Mouse (Mus musculus): ENCODE data around the gene Fancf. TPM values are rescaled to one million over a fixed set of nuclear protein-coding genes. Genes with fewer than 3 reads are reported as not detected.

Gene Fancf
- polyA plus RNA-seq, 1 experiment, result 6.8 TPM

DNA sequence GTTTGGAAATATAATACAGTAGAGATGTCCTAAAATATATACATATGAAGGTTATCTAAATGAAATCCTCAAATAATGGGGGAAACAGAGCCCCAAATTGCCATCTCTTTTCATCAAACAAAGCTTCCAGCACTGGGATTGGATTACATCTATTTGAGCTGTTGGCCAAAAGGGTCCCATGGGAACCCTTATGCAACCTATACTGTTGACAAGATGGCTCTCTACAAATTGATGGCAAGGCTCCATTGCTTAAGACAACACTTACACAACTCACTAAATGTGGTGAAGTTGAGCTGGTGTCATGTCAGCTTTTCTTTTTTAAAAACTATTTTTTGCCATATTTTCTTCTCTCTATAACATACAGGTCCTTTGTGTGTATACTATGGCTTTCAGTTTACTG is 14.2 kb upstream of the Fancf start:
- Histone ChIP-seq H3K4me1 (ENCODE audit: control insufficient read depth, insufficient read depth, low read length) (peaks cover 3% of the 10 kb centered on the region), H3K36me3 (ENCODE audit: control insufficient read depth, insufficient read depth, low read length, poor library complexity, severe bottlenecking) (no peaks in the 10 kb centered on the region), H3K27me3 (ENCODE audit: control insufficient read depth, insufficient read depth, low read length, poor library complexity, severe bottlenecking) (no peaks in the 10 kb centered on the region), H3K27ac (ENCODE audit: insufficient read depth, low read length) (no peak overlapping the region), H3K9ac (ENCODE audit: low read depth, poor library complexity, severe bottlenecking) (no peak overlapping the region), H3K9me3 (replicated peaks; ENCODE audit: control insufficient read depth, insufficient read depth, low read length, poor library complexity, severe bottlenecking) (no peaks in the 10 kb centered on the region), H3K4me3 (ENCODE audit: low read depth, low read length) (no peak overlapping the region)
- no peak for TF ChIP-seq EP300 (IDR thresholded peaks at IDR 0.05; ENCODE audit: insufficient read depth, low read depth, low read length)
- no peak for TF ChIP-seq CTCF (IDR thresholded peaks at IDR 0.05; ENCODE audit: low read depth, low read length)
- TF ChIP-seq POLR2A (IDR thresholded peaks at IDR 0.05; ENCODE audit: insufficient read depth, low read length), result no peak

DNA sequence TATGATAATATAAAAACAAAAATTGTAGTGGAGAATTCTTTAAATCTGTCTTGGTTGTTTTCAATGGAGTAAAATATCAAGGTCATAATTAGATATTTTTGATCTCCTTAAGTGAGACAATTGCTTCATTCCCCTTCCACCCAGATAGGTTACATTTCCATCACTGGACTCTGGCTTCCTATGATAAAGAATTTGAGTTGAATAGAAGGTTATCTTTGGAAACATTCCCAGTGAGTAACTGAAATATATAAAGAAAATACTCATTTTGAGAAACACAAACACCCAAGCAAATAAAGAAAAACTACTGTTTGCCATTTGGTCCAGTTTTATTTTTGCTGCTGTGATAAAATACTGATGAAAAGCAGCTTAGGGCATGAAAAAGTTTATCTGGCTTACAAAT is 10.5 kb upstream of the Fancf start:
- no peaks in the 10 kb centered on the region for H3K4me1 ChIP-seq (ENCODE audit: control insufficient read depth, insufficient read depth, low read length)
- TF ChIP-seq CTCF (IDR thresholded peaks at IDR 0.05; ENCODE audit: low read depth, low read length), result no peak
- TF ChIP-seq POLR2A (IDR thresholded peaks at IDR 0.05; ENCODE audit: insufficient read depth, low read length), result no peak
- TF ChIP-seq EP300 (IDR thresholded peaks at IDR 0.05; ENCODE audit: insufficient read depth, low read depth, low read length), result no peak
- H3K27ac ChIP-seq (ENCODE audit: insufficient read depth, low read length), result no peak overlapping the region
- H3K9ac ChIP-seq (ENCODE audit: low read depth, poor library complexity, severe bottlenecking), result no peak overlapping the region
- H3K27me3 ChIP-seq (ENCODE audit: control insufficient read depth, insufficient read depth, low read length, poor library complexity, severe bottlenecking), result no peaks in the 10 kb centered on the region
- peaks cover 3% of the 10 kb centered on the region; the same call in 1 of the 2 replicates for H3K36me3 ChIP-seq (ENCODE audit: control insufficient read depth, insufficient read depth, low read length, poor library complexity, severe bottlenecking)
- no peaks in the 10 kb centered on the region for H3K9me3 ChIP-seq (replicated peaks; ENCODE audit: control insufficient read depth, insufficient read depth, low read length, poor library complexity, severe bottlenecking)
- no peak overlapping the region for H3K4me3 ChIP-seq (ENCODE audit: low read depth, low read length)

GRCm38 (mm10) chr7:51872041-51872440 is 10.0 kb upstream of the Fancf start:
- H3K27me3 ChIP-seq (ENCODE audit: control insufficient read depth, insufficient read depth, low read length, poor library complexity, severe bottlenecking), result no peaks in the 10 kb centered on the region
- H3K27ac ChIP-seq (ENCODE audit: insufficient read depth, low read length), result no peak overlapping the region
- no peaks in the 10 kb centered on the region for H3K4me1 ChIP-seq (ENCODE audit: control insufficient read depth, insufficient read depth, low read length)
- no peaks in the 10 kb centered on the region for H3K9me3 ChIP-seq (replicated peaks; ENCODE audit: control insufficient read depth, insufficient read depth, low read length, poor library complexity, severe bottlenecking)
- no peak overlapping the region for H3K4me3 ChIP-seq (ENCODE audit: low read depth, low read length)
- no peak overlapping the region for H3K9ac ChIP-seq (ENCODE audit: low read depth, poor library complexity, severe bottlenecking)
- TF ChIP-seq CTCF (IDR thresholded peaks at IDR 0.05; ENCODE audit: low read depth, low read length) (no peak), EP300 (IDR thresholded peaks at IDR 0.05; ENCODE audit: insufficient read depth, low read depth, low read length) (no peak), POLR2A (IDR thresholded peaks at IDR 0.05; ENCODE audit: insufficient read depth, low read length) (no peak)
- peaks cover 3% of the 10 kb centered on the region; the same call in 1 of the 2 replicates for H3K36me3 ChIP-seq (ENCODE audit: control insufficient read depth, insufficient read depth, low read length, poor library complexity, severe bottlenecking)

GRCm38 (mm10) chr7:51867983-51868382 is 5.9 kb upstream of the Fancf start:
- Histone ChIP-seq H3K36me3 (ENCODE audit: control insufficient read depth, insufficient read depth, low read length, poor library complexity, severe bottlenecking) (peaks cover 5% of the 10 kb centered on the region; the same call in 1 of the 2 replicates), H3K4me3 (ENCODE audit: low read depth, low read length) (no peak overlapping the region), H3K9me3 (replicated peaks; ENCODE audit: control insufficient read depth, insufficient read depth, low read length, poor library complexity, severe bottlenecking) (no peaks in the 10 kb centered on the region), H3K4me1 (ENCODE audit: control insufficient read depth, insufficient read depth, low read length) (no peaks in the 10 kb centered on the region), H3K27me3 (ENCODE audit: control insufficient read depth, insufficient read depth, low read length, poor library complexity, severe bottlenecking) (no peaks in the 10 kb centered on the region), H3K9ac (ENCODE audit: low read depth, poor library complexity, severe bottlenecking) (no peak overlapping the region), H3K27ac (ENCODE audit: insufficient read depth, low read length) (no peak overlapping the region)
- no peak for TF ChIP-seq CTCF (IDR thresholded peaks at IDR 0.05; ENCODE audit: low read depth, low read length)
- no peak for TF ChIP-seq POLR2A (IDR thresholded peaks at IDR 0.05; ENCODE audit: insufficient read depth, low read length)
- no peak for TF ChIP-seq EP300 (IDR thresholded peaks at IDR 0.05; ENCODE audit: insufficient read depth, low read depth, low read length)

- Histone ChIP-seq H3K27ac (ENCODE audit: insufficient read depth, low read length) (no peak overlapping the region), H3K36me3 (ENCODE audit: control insufficient read depth, insufficient read depth, low read length, poor library complexity, severe bottlenecking) (peaks cover 8% of the 10 kb centered on the region; the same call in 1 of the 2 replicates), H3K9ac (ENCODE audit: low read depth, poor library complexity, severe bottlenecking) (no peak overlapping the region), H3K27me3 (ENCODE audit: control insufficient read depth, insufficient read depth, low read length, poor library complexity, severe bottlenecking) (no peaks in the 10 kb centered on the region), H3K9me3 (replicated peaks; ENCODE audit: control insufficient read depth, insufficient read depth, low read length, poor library complexity, severe bottlenecking) (no peaks in the 10 kb centered on the region), H3K4me3 (ENCODE audit: low read depth, low read length) (no peak overlapping the region), H3K4me1 (ENCODE audit: control insufficient read depth, insufficient read depth, low read length) (no peaks in the 10 kb centered on the region)
- TF ChIP-seq CTCF (IDR thresholded peaks at IDR 0.05; ENCODE audit: low read depth, low read length) (no peak), POLR2A (IDR thresholded peaks at IDR 0.05; ENCODE audit: insufficient read depth, low read length) (no peak), EP300 (IDR thresholded peaks at IDR 0.05; ENCODE audit: insufficient read depth, low read depth, low read length) (no peak)
Measured at GRCm38 (mm10) chr7:51865336-51865735, 3.3 kb upstream of the Fancf start.

- H3K9ac ChIP-seq (ENCODE audit: low read depth, poor library complexity, severe bottlenecking), result peak overlapping the region; percentile 73
- H3K4me1 ChIP-seq (ENCODE audit: control insufficient read depth, insufficient read depth, low read length), result no peaks in the 10 kb centered on the region
- H3K27ac ChIP-seq (ENCODE audit: insufficient read depth, low read length), result peak overlapping the region; percentile 47; the same call in 1 of the 2 replicates
- peaks cover 8% of the 10 kb centered on the region; the same call in 1 of the 2 replicates for H3K36me3 ChIP-seq (ENCODE audit: control insufficient read depth, insufficient read depth, low read length, poor library complexity, severe bottlenecking)
- no peak for TF ChIP-seq EP300 (IDR thresholded peaks at IDR 0.05; ENCODE audit: insufficient read depth, low read depth, low read length)
- peak overlapping the region; percentile 86 for H3K4me3 ChIP-seq (ENCODE audit: low read depth, low read length)
- H3K9me3 ChIP-seq (replicated peaks; ENCODE audit: control insufficient read depth, insufficient read depth, low read length, poor library complexity, severe bottlenecking), result no peaks in the 10 kb centered on the region
- no peaks in the 10 kb centered on the region for H3K27me3 ChIP-seq (ENCODE audit: control insufficient read depth, insufficient read depth, low read length, poor library complexity, severe bottlenecking)
Measured at GRCm38 (mm10) chr7:51862842-51863241, 775 bp upstream of the Fancf start.

All from ES-Bruce4 (cell line).